Mouse (Mus musculus) cerebellum, adult 2 months (tissue): Measurements from ENCODE around the gene Saa3. TPM values are rescaled to one million over a fixed set of nuclear protein-coding genes. Genes with fewer than 3 reads are reported as not detected.
"Not testable (repeated sequence)": the region's sequence is repeated elsewhere in the genome, so short reads cannot be mapped to it uniquely, and the experiment has no call there.

Source experiments
- DNase-seq, 2 experiments: peaks; one replicate each; pipeline ENCODE4 v3.0.0; 2021
- H3K27ac ChIP-seq: fragments of 200-500 bp; 2 replicates; pipeline ENCODE4 v1.5.1; 2012; ENCODE audit warnings: low read length, control low read depth, inconsistent platforms; ENCODE audit not compliant: insufficient read depth
- H3K27me3 ChIP-seq: fragments of 200-500 bp; 2 replicates; pipeline ENCODE4 v1.6.1; 2012; ENCODE audit warnings: inconsistent platforms, mild to moderate bottlenecking, low read length, moderate library complexity; ENCODE audit not compliant: control insufficient read depth, insufficient read depth
- H3K4me1 ChIP-seq: fragments of 200-500 bp; 2 replicates; pipeline ENCODE4 v1.6.1; 2011; ENCODE audit warnings: low read length; ENCODE audit not compliant: control insufficient read depth, insufficient read depth
- H3K4me3 ChIP-seq: fragments of 200-500 bp; replicated peaks from 2 replicates; pipeline ENCODE3; 2011; ENCODE audit warnings: mild to moderate bottlenecking, low read depth, low read length, control low read depth; ENCODE audit not compliant: insufficient read depth
- CTCF ChIP-seq: fragments of 200-500 bp; IDR thresholded peaks from 2 replicates; pipeline ENCODE4 v1.5.1; 2011; ENCODE audit warnings: low read depth, mild to moderate bottlenecking, control low read depth, low read length, moderate library complexity, borderline replicate concordance; ENCODE audit not compliant: insufficient read depth
- POLR2A ChIP-seq: fragments of 200-500 bp; IDR thresholded peaks from 2 replicates; pipeline ENCODE4 v1.6.1; 2011; ENCODE audit warnings: low read length, control low read depth, borderline replicate concordance; ENCODE audit not compliant: insufficient read depth
- WGBS: fragments of 180-500 bp; shearing (Covaris S2); methylation state at CpG from one replicate; pipeline ENCODE4 v1.1.7; 2018; 5-methylcytosine and 5-hydroxymethylcytosine counted together
- polyA plus RNA-seq: library from polyadenylated mRNA; depleted of rRNA; stranded (reverse); fragments of >200 nt; gene quantifications from 2 replicates; pipeline ENCODE4 v1.2.3, GENCODE M21; 2012

Saa3 gene
- polyA plus RNA-seq, 1 experiment: not detected

- Histone ChIP-seq H3K4me1 (peaks cover 5% of the 10 kb centered on the region; the same call in 1 of the 2 replicates), H3K4me3 (no peak overlapping the region)
- 89% methylated on average over 1 of the region's 1 CpGs for WGBS
These were observed 18.7 kb downstream of the Saa3 start for GRCm38 (mm10) chr7:46696754-46697153.

GRCm38 (mm10) chr7:46686827-46687226, 28.7 kb downstream of the Saa3 start:
- WGBS: 90% methylated on average over 5 of the region's 5 CpGs
- H3K27me3 ChIP-seq: no peaks in the 10 kb centered on the region
- H3K4me1 ChIP-seq: no peaks in the 10 kb centered on the region
- TF ChIP-seq CTCF (no peak), POLR2A (no peak)
- no peak overlapping the region for H3K4me3 ChIP-seq
- no peak for DNase-seq
- no peak overlapping the region for H3K27ac ChIP-seq

More at GRCm38 (mm10) chr7:46696754-46697153, 18.7 kb downstream of the Saa3 start:
- TF ChIP-seq POLR2A (no peak), CTCF (no peak)
- Histone ChIP-seq H3K27me3 (no peaks in the 10 kb centered on the region), H3K27ac (no peak overlapping the region)
- no peak for DNase-seq

- no peak for TF ChIP-seq CTCF
- Histone ChIP-seq H3K4me3 (no peak overlapping the region), H3K27ac (no peak overlapping the region), H3K4me1 (peaks cover 17% of the 10 kb centered on the region), H3K27me3 (no peaks in the 10 kb centered on the region)
- no peak for DNase-seq
These were observed 34.8 kb downstream of the Saa3 start for GRCm38 (mm10) chr7:46680732-46681131.

GRCm38 (mm10) chr7:46679044-46679443, 36.5 kb downstream of the Saa3 start:
- H3K27me3 ChIP-seq, H3K27ac ChIP-seq, DNase-seq, H3K4me3 ChIP-seq: not testable (repeated sequence)
- H3K4me1 ChIP-seq: peaks cover 17% of the 10 kb centered on the region
- WGBS: 87% methylated on average over 7 of the region's 7 CpGs

- Histone ChIP-seq H3K27ac (no peak overlapping the region), H3K4me3 (no peak overlapping the region), H3K4me1 (peaks cover 17% of the 10 kb centered on the region), H3K27me3 (no peaks in the 10 kb centered on the region)
- WGBS: 98% methylated on average over 3 of the region's 3 CpGs
- TF ChIP-seq POLR2A (no peak), CTCF (no peak)
- no peak for DNase-seq
These were observed 37.1 kb downstream of the Saa3 start for GRCm38 (mm10) chr7:46678417-46678816.

GRCm38 (mm10) chr7:46676808-46677360, 38.6 kb downstream of the Saa3 start:
- Histone ChIP-seq H3K4me1 (peaks cover 18% of the 10 kb centered on the region), H3K27ac (peak overlapping the region; percentile 60), H3K27me3 (no peaks in the 10 kb centered on the region), H3K4me3 (no peak overlapping the region)
- no peak for TF ChIP-seq POLR2A
- TF ChIP-seq CTCF: no peak
- 7% methylated on average over 5 of the region's 5 CpGs for WGBS
- DNase-seq: peak; percentile 52 to 80

- 87% methylated on average over 8 of the region's 8 CpGs for WGBS
- TF ChIP-seq CTCF (no peak), POLR2A (no peak)
- no peak for DNase-seq
- Histone ChIP-seq H3K27ac (no peak overlapping the region), H3K4me3 (no peak overlapping the region), H3K27me3 (no peaks in the 10 kb centered on the region), H3K4me1 (peaks cover 26% of the 10 kb centered on the region)
These were observed 39.6 kb downstream of the Saa3 start for GRCm38 (mm10) chr7:46675886-46676285.

GRCm38 (mm10) chr7:46675061-46675460, 40.4 kb downstream of the Saa3 start:
- Histone ChIP-seq H3K4me3 (no peak overlapping the region), H3K4me1 (peaks cover 26% of the 10 kb centered on the region), H3K27ac (no peak overlapping the region), H3K27me3 (no peaks in the 10 kb centered on the region)
- DNase-seq: no peak
- no peak for TF ChIP-seq POLR2A
- no peak for TF ChIP-seq CTCF
- 57% methylated on average over 7 of the region's 7 CpGs for WGBS
